Mouse (Mus musculus) cortical plate, adult 2 months (tissue): Measurements from ENCODE around the gene Rapgef2.

Experiments used
- CTCF ChIP-seq: fragments of 200-500 bp; IDR thresholded peaks from 2 replicates; pipeline ENCODE4 v1.5.1; 2011; ENCODE audit warnings: mild to moderate bottlenecking, control low read depth, low read length; ENCODE audit not compliant: insufficient read depth; ENCODE audit errors: extremely low read depth
- POLR2A ChIP-seq: fragments of 200-500 bp; IDR thresholded peaks from 2 replicates; pipeline ENCODE4 v1.6.1; 2011; ENCODE audit warnings: mild to moderate bottlenecking, low read length, control low read depth; ENCODE audit not compliant: insufficient read depth; ENCODE audit errors: extremely low read depth

GRCm38 (mm10) chr3:79203821-79204220 lies 82.5 kb downstream of the Rapgef2 start:
- TF ChIP-seq CTCF = no peak
- no peak for TF ChIP-seq POLR2A
